Mouse (Mus musculus): ENCODE data around the gene Clmn. TPM values are rescaled to one million over a fixed set of nuclear protein-coding genes. Genes with fewer than 3 reads are reported as not detected.

Gene Clmn
- total and polyA plus RNA-seq, 3 experiments, result 1.0 to 3.2 (median 2.5) TPM

DNA sequence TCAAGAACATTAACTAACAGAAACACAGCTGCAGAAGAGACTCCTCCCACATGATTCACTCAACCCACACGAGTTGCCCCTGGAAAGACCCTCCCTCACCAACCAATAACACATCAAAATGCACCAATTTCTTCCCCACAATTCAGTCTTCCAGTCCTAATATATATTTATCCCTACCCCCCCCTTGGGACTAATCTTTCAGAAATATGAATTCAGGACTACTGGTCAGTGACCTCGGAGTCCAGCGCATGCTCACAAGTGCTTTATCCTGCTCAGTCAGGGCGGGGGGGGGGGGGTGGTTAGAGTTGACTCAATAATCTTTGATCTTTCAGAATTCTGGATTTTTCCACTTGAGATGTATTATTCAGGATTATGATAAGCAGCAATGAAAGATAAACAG is 111.2 kb downstream of the Clmn start:
- no peak overlapping the region for H3K4me3 ChIP-seq
- no peak overlapping the region for H3K9ac ChIP-seq (ENCODE audit: low read depth, low read length)
- H3K36me3 ChIP-seq (ENCODE audit: control insufficient read depth, insufficient read depth, low read length), result peaks cover 6% of the 10 kb centered on the region
- H3K27me3 ChIP-seq (ENCODE audit: control insufficient read depth, insufficient read depth, low read length), result no peaks in the 10 kb centered on the region
- peaks cover 10% of the 10 kb centered on the region for H3K4me1 ChIP-seq (ENCODE audit: control insufficient read depth, insufficient read depth, low read length)
- intact Hi-C loops (cut with DNase I), result loop anchor here (5.0 kb wide), 1 partner anchor 279 kb away; the partner anchor contains the start of gene Glrx5
- no peak overlapping the region for H3K27ac ChIP-seq
- TF ChIP-seq EP300 (IDR thresholded peaks at IDR 0.05; ENCODE audit: insufficient read depth, low read depth, low read length), result no peak
- peaks cover 1% of the 10 kb centered on the region; the same call in 1 of the 2 replicates for H3K79me2 ChIP-seq (replicated peaks; ENCODE audit: control insufficient read depth, insufficient read depth, low read length)
- no peak for DNase-seq
- 63% methylated on average over 4 of the region's 4 CpGs for WGBS

DNA sequence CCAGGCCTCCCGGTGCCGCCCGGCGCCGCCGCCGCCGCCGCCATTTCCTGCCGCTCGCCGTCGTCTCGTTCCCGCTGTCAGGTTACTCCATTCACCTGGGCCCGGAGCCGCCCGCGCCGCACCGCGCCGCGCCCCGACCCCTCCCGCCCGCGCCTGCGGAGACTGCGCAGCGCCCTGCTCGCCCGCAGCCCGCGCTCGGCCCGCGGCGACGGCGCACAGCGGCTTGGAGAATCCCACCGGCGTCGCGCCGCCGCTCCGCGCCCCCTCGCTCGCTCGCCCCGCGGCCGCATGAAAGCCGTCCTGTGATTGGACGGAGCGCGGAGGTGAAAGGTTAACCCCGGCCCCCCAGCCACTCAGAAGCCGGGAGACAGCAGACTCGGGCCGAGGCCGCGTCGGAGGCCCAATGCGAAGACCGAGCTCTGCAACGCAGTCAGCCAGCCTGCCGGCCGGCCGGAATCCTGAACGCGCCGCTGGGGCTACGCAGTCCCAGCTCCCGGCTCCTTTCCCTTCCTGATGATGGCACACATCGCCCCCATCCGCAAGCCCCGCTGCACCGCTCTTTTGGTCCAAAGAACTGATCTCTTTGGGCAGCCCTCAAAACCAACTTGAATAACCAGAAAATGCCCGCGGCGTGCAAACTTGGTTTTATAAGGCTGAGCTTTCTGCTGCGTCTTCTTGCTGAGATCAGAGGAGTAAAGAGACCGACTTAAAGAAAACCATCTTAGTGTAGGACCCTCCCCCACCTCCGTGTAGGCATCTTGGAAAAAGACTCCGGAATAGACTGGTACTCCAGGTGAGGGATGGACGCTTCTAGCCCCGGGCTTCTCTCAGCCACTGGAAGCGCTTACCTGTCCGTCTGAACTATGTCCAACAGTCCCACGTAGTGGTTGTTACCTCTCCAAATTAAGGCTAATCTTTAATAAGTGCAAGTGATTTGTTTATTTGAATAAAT is 112.8 kb downstream of the Clmn start, which contains the start of gene Dicer1:
Gene Dicer1, minus strand, starts transcription at position 139 of the 952 bp plus-strand sequence.
- peaks cover 6% of the 10 kb centered on the region; the same call in 1 of the 2 replicates for H3K79me2 ChIP-seq (replicated peaks; ENCODE audit: control insufficient read depth, insufficient read depth, low read length)
- H3K9ac ChIP-seq (ENCODE audit: low read depth, low read length), result peak within 1 kb of the TSS; percentile 94
- peak within 1 kb of the TSS; percentile 85 for H3K27ac ChIP-seq
- H3K4me1 ChIP-seq (ENCODE audit: control insufficient read depth, insufficient read depth, low read length), result peaks cover 13% of the 10 kb centered on the region
- intact Hi-C loops (cut with DNase I), result loop anchor here (5.0 kb wide), 1 partner anchor 280 kb away; the partner anchor contains the start of gene Glrx5
- peak; percentile 98 to 100 for DNase-seq
- H3K4me3 ChIP-seq, result peak within 1 kb of the TSS; percentile 87
- TF ChIP-seq EP300 (IDR thresholded peaks at IDR 0.05; ENCODE audit: insufficient read depth, low read depth, low read length) (no peak), CTCF (IDR thresholded peaks at IDR 0.05) (peak; percentile 45), POLR2A (IDR thresholded peaks at IDR 0.05; ENCODE audit: insufficient read depth, low read depth, low read length) (peak; percentile 78)
- peaks cover 6% of the 10 kb centered on the region for H3K36me3 ChIP-seq (ENCODE audit: control insufficient read depth, insufficient read depth, low read length)
- WGBS, result 1% methylated on average over 90 of the region's 94 CpGs
- no peaks in the 10 kb centered on the region for H3K27me3 ChIP-seq (ENCODE audit: control insufficient read depth, insufficient read depth, low read length)

DNA sequence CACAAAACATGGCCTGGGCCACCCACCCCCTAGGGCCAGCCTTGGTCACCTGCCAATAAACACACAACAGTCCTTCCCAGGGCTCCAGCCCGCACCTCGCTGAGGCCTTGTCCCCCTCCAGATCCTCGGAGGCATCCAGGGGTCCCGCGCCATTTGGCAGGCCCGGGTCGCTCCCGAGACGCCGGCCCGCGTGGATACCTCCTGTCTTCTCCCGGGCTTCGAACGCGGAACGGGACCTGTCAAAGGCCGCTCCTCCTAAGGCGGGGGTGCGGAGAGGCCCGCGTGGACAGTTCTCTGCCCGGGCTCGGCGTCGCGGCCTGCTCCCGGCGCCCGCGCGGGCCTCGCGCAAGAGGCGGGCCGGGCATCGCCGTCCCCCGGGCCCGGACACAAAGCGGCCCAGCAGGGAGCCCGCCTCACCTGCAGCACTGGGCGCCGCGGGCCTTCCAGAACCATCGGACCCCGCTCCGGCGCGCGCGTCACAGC is 113.5 kb downstream of the Clmn start:
- peak overlapping the region; percentile 94 for H3K9ac ChIP-seq (ENCODE audit: low read depth, low read length)
- no peak for DNase-seq
- peaks cover 13% of the 10 kb centered on the region for H3K4me1 ChIP-seq (ENCODE audit: control insufficient read depth, insufficient read depth, low read length)
- peaks cover 6% of the 10 kb centered on the region for H3K36me3 ChIP-seq (ENCODE audit: control insufficient read depth, insufficient read depth, low read length)
- intact Hi-C loops (cut with DNase I), result loop anchor here (5.0 kb wide), 1 partner anchor 281 kb away; the partner anchor contains the start of gene Glrx5
- peak overlapping the region; percentile 85 for H3K27ac ChIP-seq
- no peaks in the 10 kb centered on the region for H3K27me3 ChIP-seq (ENCODE audit: control insufficient read depth, insufficient read depth, low read length)
- TF ChIP-seq CTCF (IDR thresholded peaks at IDR 0.05) (no peak), EP300 (IDR thresholded peaks at IDR 0.05; ENCODE audit: insufficient read depth, low read depth, low read length) (no peak), POLR2A (IDR thresholded peaks at IDR 0.05; ENCODE audit: insufficient read depth, low read depth, low read length) (no peak)
- peak overlapping the region; percentile 87 for H3K4me3 ChIP-seq
- H3K79me2 ChIP-seq (replicated peaks; ENCODE audit: control insufficient read depth, insufficient read depth, low read length), result peaks cover 7% of the 10 kb centered on the region; the same call in 1 of the 2 replicates
- WGBS, result under 1% methylated on average over 50 of the region's 52 CpGs

DNA sequence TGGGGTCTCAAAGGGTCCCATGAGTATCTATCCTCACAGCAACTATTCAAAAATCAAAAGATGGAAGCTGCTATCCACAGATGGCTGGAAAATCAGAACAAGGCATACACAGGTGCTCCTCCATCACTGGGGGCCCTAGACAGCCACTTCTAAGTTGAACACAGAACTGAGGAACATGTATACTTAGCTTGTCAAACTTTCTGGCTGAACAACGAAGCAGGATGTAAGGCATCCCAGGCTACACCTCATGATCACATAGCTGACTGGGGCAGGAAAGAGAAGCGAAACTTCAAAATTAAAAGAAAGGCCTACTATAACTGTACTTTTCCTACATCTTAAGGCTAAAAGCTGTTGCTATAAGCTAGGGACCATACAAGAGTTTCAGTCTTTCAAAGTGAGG is 115.9 kb downstream of the Clmn start:
- TF ChIP-seq CTCF (IDR thresholded peaks at IDR 0.05), result no peak
- no peak for TF ChIP-seq EP300 (IDR thresholded peaks at IDR 0.05; ENCODE audit: insufficient read depth, low read depth, low read length)
- TF ChIP-seq POLR2A (IDR thresholded peaks at IDR 0.05; ENCODE audit: insufficient read depth, low read depth, low read length), result no peak
- Histone ChIP-seq H3K79me2 (replicated peaks; ENCODE audit: control insufficient read depth, insufficient read depth, low read length) (peaks cover 7% of the 10 kb centered on the region; the same call in 1 of the 2 replicates), H3K36me3 (ENCODE audit: control insufficient read depth, insufficient read depth, low read length) (peaks cover 10% of the 10 kb centered on the region), H3K4me3 (no peak overlapping the region), H3K4me1 (ENCODE audit: control insufficient read depth, insufficient read depth, low read length) (peaks cover 15% of the 10 kb centered on the region), H3K27me3 (ENCODE audit: control insufficient read depth, insufficient read depth, low read length) (no peaks in the 10 kb centered on the region), H3K9ac (ENCODE audit: low read depth, low read length) (no peak overlapping the region), H3K27ac (no peak overlapping the region)
- WGBS, result 49% methylated on average over 2 of the region's 2 CpGs
- DNase-seq, result no peak
- intact Hi-C loops (cut with DNase I), result no loop called here

DNA sequence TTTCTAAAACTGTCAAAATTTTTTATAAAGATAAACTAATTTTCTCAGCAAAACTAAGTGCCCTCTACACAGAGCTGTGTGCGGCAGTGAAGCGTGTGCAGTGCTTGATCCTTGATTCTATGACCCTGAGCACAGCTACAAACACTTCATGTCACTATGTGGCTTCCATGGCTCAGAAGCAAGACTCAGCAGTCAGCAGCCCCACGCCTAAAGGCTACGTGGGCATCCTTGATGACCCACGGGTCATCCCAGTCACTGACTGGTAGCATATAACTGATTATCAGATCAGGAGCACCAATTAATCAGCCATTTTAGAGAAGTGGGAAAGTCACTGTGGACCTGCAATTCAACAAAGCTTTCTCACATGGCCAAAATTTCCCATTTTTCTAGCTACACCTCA is 117.6 kb downstream of the Clmn start:
- Histone ChIP-seq H3K27ac (no peak overlapping the region), H3K4me3 (no peak overlapping the region), H3K4me1 (ENCODE audit: control insufficient read depth, insufficient read depth, low read length) (peaks cover 18% of the 10 kb centered on the region), H3K36me3 (ENCODE audit: control insufficient read depth, insufficient read depth, low read length) (peaks cover 10% of the 10 kb centered on the region), H3K27me3 (ENCODE audit: control insufficient read depth, insufficient read depth, low read length) (no peaks in the 10 kb centered on the region), H3K79me2 (replicated peaks; ENCODE audit: control insufficient read depth, insufficient read depth, low read length) (peaks cover 9% of the 10 kb centered on the region; the same call in 1 of the 2 replicates), H3K9ac (ENCODE audit: low read depth, low read length) (no peak overlapping the region)
- no peak for TF ChIP-seq CTCF (IDR thresholded peaks at IDR 0.05)
- TF ChIP-seq EP300 (IDR thresholded peaks at IDR 0.05; ENCODE audit: insufficient read depth, low read depth, low read length), result no peak
- no peak for TF ChIP-seq POLR2A (IDR thresholded peaks at IDR 0.05; ENCODE audit: insufficient read depth, low read depth, low read length)
- 94% methylated on average over 5 of the region's 5 CpGs for WGBS
- intact Hi-C loops (cut with DNase I), result no loop called here
- DNase-seq, result no peak

Measured in heart, adult 2 months (tissue).